Mouse (Mus musculus) lung, postnatal 36 days (tissue): ENCODE measurements around the gene Syce1l.

Experiments used
- DNase-seq: peaks from one replicate; pipeline ENCODE4 v3.0.0; 2022; ENCODE audit warnings: mixed read lengths

Syce1l gene

GRCm38 (mm10) chr8:113642926-113643325, at the start of gene Syce1l:
Gene Syce1l (plus strand): TSS chr8:113643213.
- no peak for DNase-seq

GRCm38 (mm10) chr8:113598401-113598800, 44.6 kb upstream of the Syce1l start:
- no peak for DNase-seq

DNA sequence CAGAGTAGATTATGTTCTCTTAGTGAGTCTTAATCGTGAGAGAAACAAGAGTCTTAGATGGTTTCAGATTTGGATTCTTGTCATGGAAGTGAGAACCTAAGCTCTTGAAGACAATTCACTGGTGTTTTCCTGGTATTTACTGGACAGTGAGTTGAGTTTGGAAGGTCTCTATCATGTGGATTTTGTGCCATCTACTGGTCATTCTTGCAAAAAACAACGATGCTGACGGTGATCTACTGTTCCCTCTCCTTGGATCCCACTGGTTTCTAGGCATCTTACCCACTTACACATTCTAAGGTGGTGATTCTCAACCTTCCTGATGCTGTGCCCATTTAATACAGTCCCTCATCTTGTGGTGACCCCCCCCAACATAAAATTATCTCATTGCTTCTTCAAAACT, 10.4 kb upstream of the Syce1l start:
- peak; percentile 79 for DNase-seq

DNA sequence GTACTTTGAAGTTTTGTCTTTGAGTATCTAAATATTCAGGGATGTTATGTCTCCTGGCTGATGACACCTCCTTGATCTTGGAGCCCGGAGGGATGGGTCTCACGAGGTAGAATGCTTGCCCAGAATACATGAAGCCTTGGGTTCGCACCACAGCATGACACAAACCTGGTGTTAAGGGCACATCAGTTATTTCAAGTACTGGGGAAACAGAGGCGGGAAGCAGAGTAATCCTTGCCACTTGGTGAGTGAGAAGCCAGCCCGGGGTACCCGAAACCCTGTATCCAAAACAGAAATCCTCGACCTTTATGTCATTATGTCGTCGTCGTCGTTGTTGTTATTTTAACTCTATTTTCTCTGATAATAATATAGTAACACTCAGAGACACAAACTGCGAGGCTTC, 8.9 kb upstream of the Syce1l start:
- DNase-seq, result no peak

GRCm38 (mm10) chr8:113634670-113635591, 8.1 kb upstream of the Syce1l start, which contains the start of gene Mon1b:
Gene Mon1b (plus strand): TSS chr8:113635587.
- peak; percentile 98 for DNase-seq

DNA sequence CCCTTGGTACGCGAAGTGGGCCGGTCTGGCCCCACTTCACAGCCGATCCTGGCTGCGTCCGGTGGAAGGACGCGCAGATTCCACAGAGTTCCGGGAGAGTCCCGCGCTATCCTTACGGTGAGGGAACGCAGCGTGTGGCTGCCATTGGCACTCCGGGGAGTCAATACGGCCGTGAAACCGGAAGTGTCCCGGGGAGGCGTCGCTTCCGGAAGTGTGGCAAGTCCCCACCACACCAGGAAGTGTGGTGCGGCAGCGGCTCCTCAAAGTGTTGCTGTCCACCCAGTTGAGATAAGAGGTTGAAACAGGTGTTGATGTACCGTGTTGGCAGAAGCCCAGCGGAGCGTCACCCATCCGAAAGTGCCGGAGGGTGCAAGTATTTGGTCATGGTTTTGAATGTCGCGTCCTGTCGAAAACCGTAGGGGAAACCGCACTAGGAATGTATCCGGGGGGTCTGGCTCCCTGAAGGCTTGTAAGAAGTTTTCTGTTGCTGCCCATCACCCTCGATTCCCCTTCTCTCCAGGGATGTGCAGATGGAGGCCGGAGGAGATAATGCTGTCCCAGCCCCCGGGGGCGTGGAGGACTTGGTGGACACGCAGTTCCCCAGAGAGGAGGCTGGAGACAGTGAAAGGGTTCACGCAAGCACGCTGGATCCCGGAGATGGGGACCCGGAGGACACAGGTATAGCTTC, 7.3 kb upstream of the Syce1l start:
- peak; percentile 93 for DNase-seq

DNA sequence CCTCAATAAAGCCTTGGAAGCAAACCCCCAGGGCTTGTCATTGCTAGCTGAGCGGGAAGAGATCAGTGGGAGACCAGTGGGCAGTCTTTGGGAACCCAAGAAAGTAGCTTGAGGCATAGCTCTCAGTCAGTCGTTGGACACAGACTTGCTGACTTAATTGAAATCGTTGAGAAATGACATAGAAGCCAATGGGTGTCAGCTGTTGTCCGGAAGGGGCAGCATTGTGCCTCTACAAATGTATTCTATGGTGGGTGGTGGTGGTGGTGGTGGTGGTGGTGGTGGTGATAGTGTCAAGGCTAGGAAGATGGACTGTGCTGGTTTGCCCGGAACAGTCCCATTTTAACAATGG, 6.8 kb upstream of the Syce1l start:
- DNase-seq, result peak; percentile 15

GRCm38 (mm10) chr8:113640357-113640756, 2.7 kb upstream of the Syce1l start:
- DNase-seq, result peak; percentile 75

- peak; percentile 53 for DNase-seq
Observed at GRCm38 (mm10) chr8:113643479-113644210, 632 bp downstream of the Syce1l start.

GRCm38 (mm10) chr8:113645220-113645619, 2.2 kb downstream of the Syce1l start:
- no peak for DNase-seq

- DNase-seq, result no peak
Observed at GRCm38 (mm10) chr8:113652450-113652849, 9.4 kb downstream of the Syce1l start.

GRCm38 (mm10) chr8:113653151-113653550, 10.1 kb downstream of the Syce1l start:
- DNase-seq, result no peak

GRCm38 (mm10) chr8:113656154-113656553, 13.1 kb downstream of the Syce1l start:
- peak; percentile 25 for DNase-seq

DNA sequence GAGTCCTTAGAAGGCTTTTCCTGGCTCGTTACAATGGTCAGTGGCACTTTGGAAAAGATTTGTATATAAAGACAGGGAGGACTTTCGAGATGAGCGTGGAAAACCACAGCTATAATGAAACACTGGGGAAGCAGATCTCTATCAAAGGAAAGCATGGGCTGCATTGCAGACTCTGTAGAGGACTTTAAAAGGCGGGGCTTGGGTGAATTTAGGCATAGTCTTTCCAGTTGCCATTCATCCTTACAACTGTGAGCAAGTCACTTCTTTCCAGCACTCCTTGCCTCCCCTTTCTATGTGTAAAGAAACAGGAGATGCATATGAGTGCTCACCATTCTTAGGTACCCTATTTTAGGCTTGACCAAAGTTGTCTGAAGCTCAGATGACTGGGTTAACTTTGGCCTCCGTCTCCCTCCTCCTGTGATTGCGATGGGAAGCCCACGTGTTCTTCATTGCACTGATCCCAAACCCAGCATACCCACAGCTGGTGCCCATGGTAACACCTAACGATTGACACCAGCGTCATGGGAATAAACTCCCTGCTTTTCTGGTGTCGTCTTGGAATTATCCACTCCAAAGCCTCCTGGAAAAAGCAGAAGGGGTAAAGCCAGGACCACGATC, 13.8 kb downstream of the Syce1l start:
- DNase-seq, result no peak

GRCm38 (mm10) chr8:113660128-113660527, 17.1 kb downstream of the Syce1l start:
- DNase-seq, result no peak

DNA sequence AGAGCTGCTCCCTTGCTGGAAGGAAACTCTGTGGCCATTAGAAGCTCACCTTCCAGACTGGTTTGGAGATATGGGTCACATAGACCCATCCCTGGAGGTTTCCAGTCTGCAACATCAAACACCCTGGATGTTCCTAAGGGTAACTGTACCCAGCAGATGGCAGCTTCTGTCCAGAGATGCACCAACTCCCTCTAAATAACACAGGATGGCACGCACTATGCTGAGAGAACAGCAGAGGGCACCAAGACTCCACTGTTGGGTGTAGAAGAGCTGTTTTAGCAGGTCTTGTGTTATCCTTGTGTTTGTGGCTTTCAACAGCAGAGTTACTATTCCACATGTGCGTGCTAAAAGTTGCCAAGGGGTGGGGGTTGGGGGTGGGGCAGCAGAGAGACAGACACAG, 21.5 kb downstream of the Syce1l start:
- DNase-seq, result peak; percentile 93

DNA sequence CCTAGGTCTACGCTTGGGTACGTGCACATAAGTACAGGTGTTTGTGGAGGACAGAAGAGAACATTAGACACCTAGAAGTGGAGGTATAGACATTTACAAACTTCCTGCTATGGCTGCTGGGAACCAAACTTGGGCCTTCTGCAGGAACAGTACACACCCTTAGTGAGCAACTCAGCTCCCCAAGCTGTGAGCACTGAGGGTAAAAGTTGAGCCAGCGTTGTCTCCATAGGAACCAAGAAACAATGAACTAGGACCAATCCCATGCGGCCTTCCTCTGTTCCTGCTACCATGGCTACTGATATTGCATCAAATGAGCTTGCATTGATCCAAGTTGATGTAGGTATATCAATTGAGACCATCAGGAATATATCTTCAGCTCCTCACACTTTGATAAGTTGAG, 22.0 kb downstream of the Syce1l start:
- no peak for DNase-seq

DNA sequence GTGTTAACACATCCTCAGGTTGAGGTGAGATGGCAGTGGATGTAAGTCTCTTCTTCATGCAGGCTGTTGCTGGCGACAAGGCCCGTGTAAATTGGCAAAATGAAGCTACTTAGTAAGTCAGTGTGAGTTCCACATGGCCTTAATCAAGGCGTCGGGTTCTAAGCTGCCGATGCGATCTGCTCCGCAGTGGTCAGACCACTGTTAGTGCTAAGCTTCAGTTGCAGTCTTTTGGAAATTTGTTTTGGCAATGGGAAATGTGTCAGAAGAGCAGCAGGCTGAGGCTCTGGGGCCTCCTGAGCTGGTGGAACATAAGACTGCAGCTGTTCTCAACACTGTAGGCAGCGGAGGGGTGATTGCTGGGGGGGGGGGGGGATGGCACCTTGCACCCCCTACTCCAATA, 22.9 kb downstream of the Syce1l start:
- no peak for DNase-seq

DNA sequence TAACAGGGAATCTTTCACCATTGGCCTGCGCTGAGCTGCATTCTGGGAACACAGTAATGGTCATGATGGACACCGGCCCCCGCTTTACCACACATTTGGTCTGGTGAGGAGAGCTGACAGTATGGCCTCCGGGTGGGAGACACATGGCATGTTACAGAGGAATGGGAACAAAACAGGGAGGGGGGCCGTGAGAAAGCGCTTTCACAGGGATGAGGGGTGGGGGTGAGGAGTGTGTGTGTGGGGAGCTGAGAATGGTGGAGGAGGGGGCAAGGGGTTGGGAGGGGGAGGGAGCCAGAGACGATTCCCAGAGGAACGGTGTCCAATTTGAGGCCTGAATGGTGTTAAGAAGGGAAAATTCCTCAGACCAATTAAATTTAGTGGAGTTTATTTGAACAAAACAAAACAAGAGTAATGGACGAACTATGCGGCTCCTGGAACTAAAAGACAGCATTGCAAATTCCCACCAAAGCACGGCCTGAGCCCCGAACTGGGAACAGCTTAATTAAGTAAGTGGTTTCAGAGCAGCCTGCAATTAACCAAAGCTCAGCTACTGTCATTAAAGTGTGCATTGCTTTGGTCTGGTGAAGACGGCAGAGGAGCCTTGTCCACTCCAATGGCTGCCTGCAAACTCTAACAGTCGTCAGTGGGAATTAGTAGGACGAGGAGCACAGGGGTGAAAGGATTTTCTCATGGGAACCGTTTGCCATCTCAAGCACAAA, 23.9 kb downstream of the Syce1l start:
- DNase-seq, result no peak

DNA sequence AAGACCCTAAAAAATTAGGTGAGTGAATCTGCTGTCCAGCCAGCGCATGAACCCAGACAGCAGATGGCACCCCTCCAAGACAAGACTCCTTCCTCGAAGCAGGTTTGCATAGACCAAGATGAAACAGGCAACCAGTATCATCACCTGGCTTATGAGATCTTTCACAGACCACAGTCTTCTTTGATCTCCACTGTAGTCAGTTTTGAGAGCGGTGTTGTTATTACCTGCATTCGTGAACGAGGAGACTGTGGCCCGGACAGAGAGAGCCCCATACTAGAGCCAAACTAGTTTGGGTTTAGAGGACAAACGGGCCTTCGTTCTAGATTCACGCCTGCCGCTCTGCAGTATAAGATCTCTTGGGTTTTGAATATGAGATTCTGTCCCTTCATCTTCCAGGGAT, 26.9 kb downstream of the Syce1l start:
- DNase-seq, result no peak

GRCm38 (mm10) chr8:113672599-113673255, 29.7 kb downstream of the Syce1l start:
- no peak for DNase-seq

GRCm38 (mm10) chr8:113673300-113673699, 30.3 kb downstream of the Syce1l start:
- DNase-seq, result no peak
